Mouse (Mus musculus): ENCODE results near the gene Vsig10l. TPM values are rescaled to one million over a fixed set of nuclear protein-coding genes. Genes with fewer than 3 reads are reported as not detected.

The Vsig10l gene
- polyA plus RNA-seq, 1 experiment from 2014 or later = 13.6 TPM

DNA sequence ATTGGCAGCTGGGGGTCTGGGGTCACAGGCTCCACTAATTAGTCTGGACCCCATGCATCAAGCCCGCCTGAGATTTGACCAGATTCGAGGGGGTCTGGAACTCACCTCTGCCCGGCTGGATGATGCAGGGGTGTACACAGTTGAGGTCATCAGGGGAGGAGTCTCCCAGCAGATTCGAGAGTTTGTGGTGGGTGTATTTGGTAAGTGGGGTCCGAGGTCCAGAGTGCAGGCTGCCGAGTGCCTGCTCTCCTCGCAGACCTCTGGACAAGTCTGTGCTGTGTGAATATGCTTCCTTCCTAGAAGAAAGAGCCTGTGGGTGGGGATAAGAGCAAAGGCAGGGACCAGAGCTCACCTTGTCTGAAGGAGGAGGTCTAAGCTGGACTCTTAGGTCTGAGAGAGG, 1.0 kb downstream of the Vsig10l start:
- H3K9ac ChIP-seq = no peak overlapping the region
- no peaks in the 10 kb centered on the region for H3K9me3 ChIP-seq (replicated peaks)
- 76% methylated on average over 7 of the region's 7 CpGs for WGBS
- ATAC-seq (ENCODE audit: insufficient number of reproducible peaks, low FRiP score, low TSS enrichment, low read depth) = no peak
- H3K27ac ChIP-seq (replicated peaks) = no peak overlapping the region
- peaks cover 14% of the 10 kb centered on the region for H3K4me1 ChIP-seq
- H3K4me2 ChIP-seq (replicated peaks) = no peak overlapping the region
- H3K4me3 ChIP-seq (replicated peaks) = no peak overlapping the region
- 0 out of 2 replicates have a peak, but pooled peaks cover 9% of the 10 kb centered on the region for H3K27me3 ChIP-seq
- no peaks in the 10 kb centered on the region for H3K36me3 ChIP-seq

DNA sequence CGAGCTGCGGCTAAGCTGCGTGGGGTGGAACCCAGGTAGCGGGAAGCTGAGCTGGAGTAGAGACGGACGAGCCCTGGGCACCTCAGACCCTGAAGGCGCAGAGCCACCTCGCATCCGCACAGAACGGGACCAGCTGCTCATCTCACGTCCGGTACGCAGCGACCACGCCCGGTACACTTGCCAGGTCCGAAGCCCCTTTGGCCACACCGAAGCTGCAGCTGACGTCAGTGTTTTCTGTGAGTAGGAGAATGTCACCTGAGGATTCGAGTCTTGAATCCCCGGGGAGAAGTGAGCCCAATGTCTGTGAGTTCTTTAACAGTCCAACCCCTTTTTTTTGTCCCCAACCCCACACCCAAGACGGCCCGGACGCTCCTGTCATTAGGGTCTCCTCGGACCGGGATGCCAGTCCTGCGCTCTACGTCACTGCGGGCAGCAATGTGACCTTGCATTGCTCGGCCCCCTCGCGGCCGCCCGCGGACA, 2.0 kb downstream of the Vsig10l start:
- WGBS = 6% methylated on average over 35 of the region's 35 CpGs
- ATAC-seq (ENCODE audit: insufficient number of reproducible peaks, low FRiP score, low TSS enrichment, low read depth) = no peak
- H3K27me3 ChIP-seq = 0 out of 2 replicates have a peak, but pooled peaks cover 9% of the 10 kb centered on the region
- H3K4me1 ChIP-seq = peaks cover 14% of the 10 kb centered on the region
- H3K9me3 ChIP-seq (replicated peaks) = no peaks in the 10 kb centered on the region
- peak overlapping the region; percentile 35 for H3K9ac ChIP-seq
- H3K36me3 ChIP-seq = no peaks in the 10 kb centered on the region
- peak overlapping the region; percentile 54 for H3K4me3 ChIP-seq (replicated peaks)
- H3K4me2 ChIP-seq (replicated peaks) = peak overlapping the region; percentile 97
- H3K27ac ChIP-seq (replicated peaks) = no peak overlapping the region

DNA sequence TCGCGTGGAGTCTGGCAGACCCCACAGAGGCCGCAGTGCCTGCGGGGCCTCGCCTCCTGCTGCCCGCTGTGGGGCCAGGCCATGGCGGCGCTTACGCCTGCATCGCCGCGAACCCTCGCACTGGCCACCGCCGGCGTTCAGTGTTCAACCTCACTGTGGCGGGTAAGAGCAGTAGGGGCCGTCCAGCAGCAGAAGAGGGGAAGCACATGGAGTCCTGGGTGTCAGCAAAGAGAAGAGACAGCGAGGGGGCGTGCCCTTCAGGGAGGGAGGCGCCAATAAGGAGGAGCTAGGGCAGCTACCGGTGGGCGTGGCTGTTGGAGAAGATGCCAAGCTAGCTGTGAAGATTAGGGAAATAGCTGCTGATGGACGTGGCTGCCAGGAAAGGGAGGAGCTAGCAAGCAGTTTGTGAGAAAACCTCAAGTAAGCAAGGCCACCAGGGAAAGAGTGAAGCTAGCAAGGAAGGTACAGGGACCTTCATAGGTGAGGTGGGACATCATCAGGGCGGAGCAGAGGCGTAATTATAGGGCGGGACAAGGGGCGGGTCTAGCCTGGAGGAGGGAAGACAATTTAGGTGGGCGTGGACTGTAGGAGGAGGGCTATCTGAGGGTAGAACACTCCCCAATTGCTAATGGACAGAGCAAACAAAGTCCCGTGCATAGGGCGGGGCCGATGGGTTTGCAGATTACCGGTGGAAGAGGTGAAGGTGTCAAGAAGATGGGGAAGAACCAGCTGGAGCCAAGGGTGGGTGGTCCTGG, 2.6 kb downstream of the Vsig10l start:
- Histone ChIP-seq H3K4me1 (peaks cover 14% of the 10 kb centered on the region), H3K36me3 (no peaks in the 10 kb centered on the region), H3K27ac (replicated peaks) (peak overlapping the region; percentile 49; the same call in 1 of the 2 replicates), H3K9ac (peak overlapping the region; percentile 35), H3K4me3 (replicated peaks) (peak overlapping the region; percentile 54), H3K27me3 (0 out of 2 replicates have a peak, but pooled peaks cover 9% of the 10 kb centered on the region), H3K4me2 (replicated peaks) (peak overlapping the region; percentile 97), H3K9me3 (replicated peaks) (no peaks in the 10 kb centered on the region)
- peak; percentile 85 for ATAC-seq (ENCODE audit: insufficient number of reproducible peaks, low FRiP score, low TSS enrichment, low read depth)
- WGBS = under 1% methylated on average over 32 of the region's 33 CpGs

DNA sequence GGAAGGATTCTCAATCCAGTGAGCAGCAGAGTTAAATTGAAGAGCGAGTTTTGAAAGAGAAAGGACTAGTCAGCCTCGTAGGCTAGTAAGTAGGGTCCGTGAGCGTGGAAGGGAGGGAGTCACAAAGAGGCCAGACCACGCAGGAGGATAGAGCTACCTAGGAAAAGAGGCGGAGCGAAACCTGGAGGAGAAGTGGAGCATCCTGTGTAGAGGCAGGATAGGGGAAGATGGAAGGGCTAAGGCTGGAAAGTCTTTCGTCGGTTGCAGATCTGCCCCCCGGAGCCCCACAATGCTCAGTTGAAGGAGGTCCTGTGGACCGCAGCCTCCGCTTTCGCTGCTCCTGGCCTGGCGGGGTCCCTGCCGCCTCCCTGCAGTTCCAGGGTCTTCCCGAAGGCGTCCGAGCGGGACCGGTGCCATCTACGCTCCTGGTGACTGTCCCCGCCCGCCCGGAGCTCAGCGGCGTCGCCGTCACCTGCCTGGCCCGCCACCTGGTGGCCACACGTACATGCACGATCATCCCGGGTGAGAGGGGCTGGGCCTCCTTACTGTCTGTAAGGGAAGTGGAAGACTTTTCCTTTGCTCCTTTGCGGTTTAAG, 3.2 kb downstream of the Vsig10l start:
- H3K4me2 ChIP-seq (replicated peaks) = peak overlapping the region; percentile 97
- under 1% methylated on average over 33 of the region's 33 CpGs for WGBS
- no peaks in the 10 kb centered on the region for H3K36me3 ChIP-seq
- H3K4me3 ChIP-seq (replicated peaks) = peak overlapping the region; percentile 54
- H3K9ac ChIP-seq = peak overlapping the region; percentile 28
- H3K9me3 ChIP-seq (replicated peaks) = no peaks in the 10 kb centered on the region
- peak; percentile 64 for ATAC-seq (ENCODE audit: insufficient number of reproducible peaks, low FRiP score, low TSS enrichment, low read depth)
- 0 out of 2 replicates have a peak, but pooled peaks cover 9% of the 10 kb centered on the region for H3K27me3 ChIP-seq
- H3K4me1 ChIP-seq = peaks cover 14% of the 10 kb centered on the region
- peak overlapping the region; percentile 49; the same call in 1 of the 2 replicates for H3K27ac ChIP-seq (replicated peaks)

DNA sequence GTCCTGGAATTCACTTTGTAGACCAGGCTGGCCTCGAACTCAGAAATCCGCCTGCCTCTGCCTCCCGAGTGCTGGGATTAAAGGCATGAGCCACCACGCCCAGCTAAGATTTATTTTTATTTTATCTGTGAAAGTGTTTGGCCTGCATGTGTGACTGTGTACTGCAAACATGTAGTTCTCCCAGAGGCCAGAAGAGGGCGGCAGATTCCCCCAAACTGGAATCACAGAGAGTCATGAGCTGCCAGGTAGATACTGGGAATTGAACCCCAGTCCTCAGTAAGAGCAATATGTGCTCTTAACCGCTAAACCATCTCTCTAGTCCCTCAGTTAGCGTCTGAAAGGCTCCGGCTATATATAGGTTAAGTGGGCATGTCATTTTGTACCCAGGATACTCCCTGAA, 7.4 kb downstream of the Vsig10l start:
- 42% methylated on average over 8 of the region's 8 CpGs for WGBS
- Histone ChIP-seq H3K9me3 (replicated peaks) (no peaks in the 10 kb centered on the region), H3K27me3 (peaks cover 1% of the 10 kb centered on the region; the same call in 1 of the 2 replicates), H3K4me3 (replicated peaks) (no peak overlapping the region), H3K27ac (replicated peaks) (no peak overlapping the region), H3K4me2 (replicated peaks) (no peak overlapping the region), H3K36me3 (no peaks in the 10 kb centered on the region), H3K4me1 (peaks cover 7% of the 10 kb centered on the region; the same call in 1 of the 2 replicates), H3K9ac (no peak overlapping the region)
- no peak for ATAC-seq (ENCODE audit: insufficient number of reproducible peaks, low FRiP score, low TSS enrichment, low read depth)

DNA sequence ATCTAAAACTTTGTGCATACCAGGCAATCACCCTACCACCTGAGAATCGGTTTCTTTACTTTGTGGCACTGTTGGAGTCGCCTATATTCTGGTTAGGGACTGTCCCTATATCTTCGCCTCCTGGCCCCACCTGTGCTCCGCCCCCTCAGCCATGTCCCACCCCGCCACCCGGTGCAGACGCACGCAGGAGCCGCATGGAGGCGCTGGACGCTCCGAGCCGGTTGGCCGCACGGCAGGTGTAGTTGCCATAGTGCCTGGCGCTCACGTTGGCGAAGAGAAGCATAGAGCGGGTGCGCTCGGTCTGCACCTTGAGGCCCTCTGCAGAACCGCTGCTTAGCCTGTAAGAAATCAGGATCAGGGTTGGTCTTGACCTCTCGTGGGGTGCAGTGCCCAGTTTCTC, 12.8 kb downstream of the Vsig10l start:
- no peak for ATAC-seq (ENCODE audit: insufficient number of reproducible peaks, low FRiP score, low TSS enrichment, low read depth)
- Histone ChIP-seq H3K4me3 (replicated peaks) (no peak overlapping the region), H3K4me1 (no peaks in the 10 kb centered on the region), H3K27ac (replicated peaks) (no peak overlapping the region), H3K27me3 (peaks cover 29% of the 10 kb centered on the region), H3K4me2 (replicated peaks) (no peak overlapping the region), H3K36me3 (no peaks in the 10 kb centered on the region), H3K9ac (no peak overlapping the region), H3K9me3 (replicated peaks) (no peaks in the 10 kb centered on the region)
- 17% methylated on average over 23 of the region's 23 CpGs for WGBS

DNA sequence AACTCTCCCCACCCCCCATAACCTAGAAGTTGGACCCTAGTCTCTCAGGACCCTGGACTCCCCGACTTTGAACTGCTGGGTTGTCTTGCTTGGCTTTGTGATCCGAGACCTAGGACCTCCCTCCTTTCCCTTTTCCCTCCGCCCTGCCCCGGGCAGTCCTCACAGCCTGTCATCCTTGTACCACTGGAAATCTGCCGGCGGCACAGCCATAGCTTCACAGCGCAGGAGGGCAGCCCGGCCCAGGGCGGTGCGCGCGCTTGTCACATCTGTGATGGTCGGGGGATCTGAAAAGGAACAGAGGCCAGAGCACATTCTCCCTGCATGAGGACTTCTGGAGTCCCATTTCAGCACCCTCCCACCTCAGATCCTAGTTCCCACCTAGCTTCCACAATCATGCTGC, 13.4 kb downstream of the Vsig10l start:
- 15% methylated on average over 13 of the region's 13 CpGs for WGBS
- Histone ChIP-seq H3K4me1 (no peaks in the 10 kb centered on the region), H3K27ac (replicated peaks) (no peak overlapping the region), H3K9ac (no peak overlapping the region), H3K36me3 (no peaks in the 10 kb centered on the region), H3K4me2 (replicated peaks) (no peak overlapping the region), H3K27me3 (peaks cover 29% of the 10 kb centered on the region), H3K9me3 (replicated peaks) (no peaks in the 10 kb centered on the region), H3K4me3 (replicated peaks) (no peak overlapping the region)
- no peak for ATAC-seq (ENCODE audit: insufficient number of reproducible peaks, low FRiP score, low TSS enrichment, low read depth)

DNA sequence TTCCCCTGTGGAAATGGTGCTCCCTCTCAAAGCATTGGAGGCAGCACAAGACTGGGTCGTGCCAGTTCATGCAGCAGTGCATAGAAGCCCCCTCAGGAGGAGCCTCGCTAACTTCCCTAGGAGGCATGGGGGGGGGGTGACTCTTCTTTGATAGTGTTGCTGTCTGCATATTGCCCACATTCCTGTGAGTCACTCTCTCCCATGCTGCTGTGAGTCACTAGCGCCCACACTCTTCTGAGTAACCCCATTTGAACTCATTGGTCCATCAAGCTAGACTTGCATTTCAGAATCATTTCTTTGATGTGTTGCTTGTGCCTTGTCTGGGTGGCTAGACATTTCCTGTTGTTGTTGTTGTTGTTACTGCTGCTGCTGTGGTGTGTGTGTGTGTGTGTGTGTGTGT, 18.2 kb downstream of the Vsig10l start:
- WGBS = 58% methylated on average over 3 of the region's 3 CpGs
- H3K4me2 ChIP-seq (replicated peaks) = no peak overlapping the region
- no peak for ATAC-seq (ENCODE audit: insufficient number of reproducible peaks, low FRiP score, low TSS enrichment, low read depth)
- H3K9me3 ChIP-seq (replicated peaks) = no peaks in the 10 kb centered on the region
- H3K9ac ChIP-seq = no peak overlapping the region
- no peaks in the 10 kb centered on the region for H3K4me1 ChIP-seq
- peaks cover 20% of the 10 kb centered on the region for H3K27me3 ChIP-seq
- no peaks in the 10 kb centered on the region for H3K36me3 ChIP-seq
- no peak overlapping the region for H3K4me3 ChIP-seq (replicated peaks)
- no peak overlapping the region for H3K27ac ChIP-seq (replicated peaks)

DNA sequence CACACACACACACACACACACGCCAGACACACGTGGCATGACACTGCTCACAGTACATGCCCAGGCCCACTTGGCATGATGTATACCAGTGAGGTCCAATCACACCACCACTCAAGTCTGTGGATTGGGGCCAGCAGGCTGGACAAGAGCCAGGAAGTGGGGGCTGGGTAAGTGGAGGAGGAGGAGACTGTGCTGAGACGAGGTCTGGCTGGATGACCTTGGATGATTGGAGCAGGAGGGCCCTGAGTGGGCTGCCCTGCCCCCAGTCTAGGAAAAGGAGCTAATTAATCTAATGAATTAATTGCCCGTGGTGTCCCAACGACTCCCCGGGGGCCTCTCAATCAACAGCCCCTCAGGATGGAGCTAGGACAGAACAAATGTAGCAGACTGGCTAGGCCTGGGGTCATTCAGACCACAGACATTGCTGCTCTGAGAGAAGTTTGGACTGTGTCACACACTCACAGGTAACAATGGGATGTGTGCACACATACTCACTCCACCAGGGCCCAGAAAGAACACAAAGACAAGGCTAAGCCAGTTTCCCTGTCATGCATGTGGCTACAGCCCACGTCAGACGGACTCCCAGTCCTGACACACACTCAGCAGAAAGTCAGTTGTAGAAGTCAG, 19.3 kb downstream of the Vsig10l start:
- Histone ChIP-seq H3K9ac (no peak overlapping the region), H3K4me3 (replicated peaks) (no peak overlapping the region), H3K4me1 (no peaks in the 10 kb centered on the region), H3K4me2 (replicated peaks) (no peak overlapping the region), H3K9me3 (replicated peaks) (no peaks in the 10 kb centered on the region), H3K27ac (replicated peaks) (no peak overlapping the region), H3K27me3 (peaks cover 10% of the 10 kb centered on the region), H3K36me3 (no peaks in the 10 kb centered on the region)
- ATAC-seq (ENCODE audit: insufficient number of reproducible peaks, low FRiP score, low TSS enrichment, low read depth) = peak; percentile 29; the same call in 1 of the 2 replicates
- WGBS = 56% methylated on average over 8 of the region's 8 CpGs

DNA sequence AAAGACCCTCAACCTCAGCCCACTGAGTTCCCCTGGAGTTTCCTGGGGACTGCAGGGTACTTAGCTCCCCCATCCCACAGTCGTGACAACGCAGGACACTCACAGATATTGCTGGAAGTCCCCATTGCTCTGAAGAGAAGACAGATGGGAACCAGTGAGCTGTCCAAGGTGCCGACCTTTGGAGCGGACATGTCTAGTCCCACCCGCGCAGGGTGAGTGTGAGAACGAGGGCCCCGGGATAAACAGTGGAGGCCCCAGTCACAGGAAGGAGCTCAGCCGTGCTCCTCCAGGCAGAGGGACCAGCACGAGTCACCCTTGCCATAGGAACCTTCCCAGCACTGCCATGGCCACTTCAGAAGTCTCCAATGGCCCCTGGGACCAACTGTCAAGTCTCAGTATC, 20.3 kb downstream of the Vsig10l start:
- WGBS = 6% methylated on average over 10 of the region's 10 CpGs
- Histone ChIP-seq H3K4me1 (no peaks in the 10 kb centered on the region), H3K4me3 (replicated peaks) (no peak overlapping the region), H3K4me2 (replicated peaks) (no peak overlapping the region), H3K27me3 (0 out of 2 replicates have a peak, but pooled peaks cover under 1% of the 10 kb centered on the region), H3K9me3 (replicated peaks) (no peaks in the 10 kb centered on the region), H3K27ac (replicated peaks) (no peak overlapping the region), H3K36me3 (no peaks in the 10 kb centered on the region), H3K9ac (no peak overlapping the region)
- ATAC-seq (ENCODE audit: insufficient number of reproducible peaks, low FRiP score, low TSS enrichment, low read depth) = no peak

DNA sequence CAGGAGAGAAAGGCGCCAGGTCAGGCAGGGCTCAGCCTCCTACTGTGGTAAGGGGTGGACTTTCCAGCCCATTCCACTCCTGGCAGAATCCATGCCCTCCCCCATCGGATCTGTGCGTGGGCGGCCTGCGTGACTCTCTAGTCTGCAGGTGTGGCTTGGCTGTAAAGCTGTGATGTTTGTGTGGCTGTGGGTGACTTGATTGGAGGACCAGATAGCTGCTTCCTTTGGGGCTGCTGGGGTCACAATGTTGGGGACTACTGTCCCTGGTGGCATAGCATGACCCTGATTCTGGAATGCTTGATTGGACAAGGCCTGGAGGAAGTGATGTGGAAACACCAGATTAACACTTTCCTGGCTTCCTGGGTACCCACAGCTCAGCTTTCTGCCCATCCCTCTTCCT, 25.7 kb downstream of the Vsig10l start:
- Histone ChIP-seq H3K4me2 (replicated peaks) (peak overlapping the region; percentile 8; the same call in 1 of the 2 replicates), H3K36me3 (no peaks in the 10 kb centered on the region), H3K4me3 (replicated peaks) (no peak overlapping the region), H3K27me3 (no peaks in the 10 kb centered on the region), H3K9me3 (replicated peaks) (no peaks in the 10 kb centered on the region), H3K27ac (replicated peaks) (no peak overlapping the region), H3K9ac (no peak overlapping the region), H3K4me1 (peaks cover 11% of the 10 kb centered on the region; the same call in 1 of the 2 replicates)
- no peak for ATAC-seq (ENCODE audit: insufficient number of reproducible peaks, low FRiP score, low TSS enrichment, low read depth)
- WGBS = 34% methylated on average over 5 of the region's 5 CpGs
